Mouse (Mus musculus): ENCODE results near the gene 9930021J03Rik.

Gene 9930021J03Rik

DNA sequence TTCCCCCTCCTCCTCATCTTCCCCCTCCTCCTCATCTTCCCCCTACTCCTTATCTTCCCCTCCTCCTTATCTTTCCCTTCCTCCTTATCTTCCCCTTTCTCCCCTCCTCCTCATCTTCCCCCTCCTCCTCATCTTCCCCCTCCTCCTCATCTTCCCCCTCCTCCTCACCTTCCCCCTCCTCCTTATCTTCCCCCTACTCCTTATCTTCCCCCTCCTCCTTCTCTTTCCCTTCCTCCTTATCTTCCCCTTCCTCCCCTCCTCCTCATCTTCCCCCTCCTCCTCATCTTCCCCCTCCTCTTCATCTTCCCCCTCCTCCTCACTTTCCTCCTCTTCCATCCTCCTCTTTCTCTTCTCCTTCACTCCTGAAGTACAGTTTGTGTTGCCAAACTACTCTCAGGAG lies 108.9 kb downstream of the 9930021J03Rik start:
- no peak for DNase-seq (ENCODE audit: extremely low spot score, low spot score)

DNA sequence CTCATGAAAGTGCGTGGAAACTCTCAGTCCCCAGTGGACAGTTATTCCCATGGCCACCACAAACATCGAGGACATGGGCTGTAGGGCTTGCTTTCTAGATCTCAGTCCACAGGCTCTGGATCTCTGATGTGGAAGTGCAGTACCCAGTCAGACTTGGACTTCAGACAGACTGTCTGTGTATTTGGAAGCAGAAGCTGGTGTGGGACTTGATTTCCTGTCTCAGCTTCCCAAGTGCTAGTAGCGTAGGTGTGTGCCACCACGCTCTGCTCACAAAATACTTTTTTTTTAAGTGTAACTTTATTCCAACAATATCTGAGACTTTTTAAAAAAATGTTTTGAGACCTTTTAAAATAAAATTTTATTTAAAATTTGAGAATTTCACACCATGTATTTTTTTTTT lies 109.5 kb downstream of the 9930021J03Rik start:
- DNase-seq (ENCODE audit: extremely low spot score, low spot score) = no peak

DNA sequence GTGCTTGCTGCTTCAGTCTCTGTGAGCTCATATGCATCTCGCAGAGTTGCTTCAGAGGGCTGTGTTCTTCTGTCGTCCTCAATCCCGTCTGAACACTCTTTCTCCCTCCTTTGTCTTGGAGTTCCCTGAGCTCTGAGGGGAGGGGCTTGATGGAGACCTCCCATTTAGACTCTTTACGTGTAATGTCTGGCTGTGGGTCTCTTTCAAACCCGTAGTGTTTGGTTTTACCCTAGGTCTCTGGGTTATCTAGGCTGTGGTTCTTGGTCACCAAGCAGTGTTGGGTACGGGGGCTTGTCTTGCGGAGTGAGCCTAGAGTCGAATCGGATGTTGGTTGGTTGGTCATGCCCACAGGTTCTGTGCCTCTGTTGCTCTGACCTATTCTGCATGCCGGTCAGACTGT lies 110.7 kb downstream of the 9930021J03Rik start:
- DNase-seq (ENCODE audit: extremely low spot score, low spot score) = no peak

DNA sequence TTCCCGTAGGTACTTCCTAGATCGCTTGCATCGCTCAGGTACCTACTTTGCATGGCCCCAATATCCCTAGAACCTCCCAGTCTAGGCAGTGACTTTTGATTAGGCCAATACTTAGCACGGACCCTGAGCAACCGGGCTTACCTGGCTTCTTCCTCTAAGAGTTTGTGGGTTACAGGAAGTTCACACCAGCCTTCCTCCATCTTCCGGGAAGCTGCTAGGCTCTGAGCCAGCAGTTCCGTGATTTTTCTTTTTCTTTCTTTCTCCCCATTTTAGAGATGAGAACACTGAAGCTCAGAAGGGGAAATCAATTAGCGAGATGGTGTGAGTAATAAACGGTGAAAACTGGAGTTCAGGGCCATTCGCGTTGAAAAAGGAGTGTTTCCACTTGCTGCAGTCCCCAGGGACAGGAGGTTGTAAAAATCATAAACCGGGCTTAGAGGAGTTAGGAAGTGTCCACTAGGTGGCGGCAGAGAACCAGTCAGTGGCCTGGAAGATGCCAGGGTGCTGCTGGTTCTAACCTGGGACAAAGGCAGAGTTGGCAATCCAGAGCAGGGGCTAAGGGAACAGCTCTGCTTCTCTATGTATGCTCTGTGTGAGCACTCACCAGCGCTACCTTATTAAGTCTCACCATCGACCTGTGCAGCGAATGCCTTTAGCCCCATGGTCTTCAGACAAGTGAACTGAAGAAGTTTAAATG lies 121.8 kb downstream of the 9930021J03Rik start:
- peak; percentile 76 for DNase-seq (ENCODE audit: extremely low spot score, low spot score)

DNA sequence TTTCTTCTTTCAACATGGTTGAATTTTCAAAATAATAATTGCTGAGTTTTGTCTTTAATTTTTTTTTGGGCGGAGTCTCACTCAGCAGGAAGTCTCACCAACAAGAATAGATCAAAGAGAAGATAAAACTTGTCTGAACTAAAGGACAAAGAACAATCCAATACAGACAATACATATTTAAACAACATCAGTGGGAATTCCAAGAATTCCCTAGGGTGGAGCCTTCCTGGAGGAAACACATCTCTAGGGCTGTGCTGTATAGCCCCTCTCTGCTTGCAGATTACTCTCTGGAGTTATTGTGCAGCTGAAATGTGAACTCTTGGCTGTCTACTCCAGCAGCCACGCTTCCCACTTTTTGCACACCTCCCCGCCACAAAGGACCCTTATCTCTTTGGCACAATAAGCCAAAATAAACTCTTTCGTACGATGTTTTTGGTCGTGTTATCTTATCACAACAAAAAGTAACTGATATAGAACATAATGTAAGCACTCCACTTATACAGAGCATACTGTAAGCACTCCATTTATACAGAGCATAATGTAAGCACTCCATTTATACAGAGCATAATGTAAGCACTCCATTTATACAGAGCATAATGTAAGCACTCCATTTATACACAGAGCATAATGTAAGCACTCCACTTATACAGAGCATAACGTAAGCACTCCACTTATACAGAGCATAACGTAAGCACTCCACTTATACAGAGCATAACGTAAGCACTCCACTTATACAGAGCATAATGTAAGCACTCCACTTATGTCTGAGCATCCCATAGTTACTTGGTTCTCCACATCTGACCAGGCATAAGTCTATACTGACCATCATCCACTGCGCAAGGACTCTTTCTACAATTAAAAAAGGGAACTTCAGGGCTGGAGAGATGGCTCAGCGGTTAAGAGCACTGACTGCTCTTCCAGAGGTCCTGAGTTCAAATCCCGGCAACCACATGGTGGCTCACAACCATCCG lies 125.3 kb downstream of the 9930021J03Rik start:
- DNase-seq (ENCODE audit: extremely low spot score, low spot score) = no peak

DNA sequence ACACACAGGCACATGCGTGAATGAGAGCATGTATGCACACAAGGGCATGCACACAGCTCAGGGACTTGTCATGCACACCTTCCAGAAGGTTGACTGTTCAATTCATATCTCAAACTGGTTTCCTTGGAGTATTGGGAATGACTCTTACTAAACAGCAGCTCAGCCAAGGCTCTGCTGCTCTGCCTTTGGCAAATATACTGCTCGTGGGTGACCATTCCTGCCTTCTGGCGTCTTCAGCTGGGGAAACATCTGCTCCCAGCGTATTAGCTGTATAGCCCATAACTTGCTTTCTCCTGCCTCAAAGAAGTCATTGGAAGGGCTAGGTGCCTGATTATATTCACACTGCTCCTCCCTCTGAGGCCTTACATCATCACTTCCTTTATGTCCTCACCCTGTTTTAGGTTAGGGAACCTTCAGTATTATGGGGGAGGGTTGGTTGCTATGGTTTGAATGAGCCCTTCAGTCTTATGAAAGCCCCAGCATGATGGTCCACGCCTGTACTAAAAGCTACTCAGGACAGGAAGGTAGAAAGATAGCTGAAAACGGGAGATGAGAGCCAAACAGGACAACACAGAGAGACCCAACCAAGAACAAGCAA lies 127.5 kb downstream of the 9930021J03Rik start:
- DNase-seq (ENCODE audit: extremely low spot score, low spot score) = no peak

DNA sequence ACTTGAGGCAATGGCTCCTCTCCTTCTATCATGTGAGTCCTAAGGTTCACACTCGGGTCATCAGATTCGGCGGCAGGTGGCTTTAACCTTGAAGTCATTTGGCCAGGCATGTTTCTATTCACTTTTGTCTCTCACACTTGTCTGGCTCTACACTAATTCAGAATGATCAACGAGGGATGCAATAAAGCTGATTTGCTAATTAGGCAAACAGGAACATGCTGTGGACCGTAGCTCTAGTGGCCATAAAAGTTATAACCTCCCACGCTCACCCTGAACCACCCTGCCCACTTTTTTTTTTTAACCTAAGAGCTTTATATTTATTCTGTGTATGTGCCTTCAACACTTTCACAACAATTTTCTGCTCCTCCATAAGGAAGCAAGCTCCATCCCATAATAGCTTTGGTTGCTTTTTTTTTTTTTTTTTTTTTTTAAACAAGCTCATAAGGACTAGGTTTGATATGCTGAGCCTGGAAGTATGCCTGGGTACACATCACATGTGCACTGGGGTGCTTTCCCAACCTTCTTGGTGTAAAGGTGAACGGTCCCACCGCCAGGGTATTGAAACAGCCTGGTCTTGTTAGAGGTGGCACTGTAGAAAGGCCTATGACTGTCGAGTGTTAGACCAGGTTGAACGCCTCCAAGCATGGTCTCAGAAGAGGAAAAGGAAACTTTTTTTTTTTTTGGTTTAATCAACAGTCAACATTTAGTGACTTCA lies 129.2 kb downstream of the 9930021J03Rik start:
- no peak for DNase-seq (ENCODE audit: extremely low spot score, low spot score)

DNA sequence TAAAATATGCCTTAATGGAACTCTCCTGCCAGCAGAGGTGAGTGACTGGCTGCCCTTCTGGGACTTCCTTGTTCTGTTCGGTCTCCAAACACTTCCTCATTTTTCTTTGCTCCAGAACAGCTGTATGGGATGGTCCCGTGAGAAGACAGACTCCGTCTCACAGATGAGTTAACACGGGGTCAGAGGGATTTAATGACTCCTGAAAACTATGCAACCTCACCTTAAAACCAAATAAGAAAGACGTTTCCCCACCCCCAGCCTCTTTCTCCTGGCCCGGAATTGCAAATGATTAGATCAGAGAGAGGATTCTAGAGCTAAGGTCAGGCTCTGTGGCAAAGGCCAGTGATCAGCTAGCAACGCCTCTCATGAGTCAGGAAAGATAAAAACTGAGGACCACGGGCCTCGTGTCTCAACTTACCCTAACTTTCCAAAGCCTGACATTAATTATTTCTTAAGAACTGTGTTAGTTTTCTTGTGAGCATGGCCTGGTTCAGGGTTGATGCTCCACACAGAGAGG lies 130.2 kb downstream of the 9930021J03Rik start:
- no peak for DNase-seq (ENCODE audit: extremely low spot score, low spot score)

DNA sequence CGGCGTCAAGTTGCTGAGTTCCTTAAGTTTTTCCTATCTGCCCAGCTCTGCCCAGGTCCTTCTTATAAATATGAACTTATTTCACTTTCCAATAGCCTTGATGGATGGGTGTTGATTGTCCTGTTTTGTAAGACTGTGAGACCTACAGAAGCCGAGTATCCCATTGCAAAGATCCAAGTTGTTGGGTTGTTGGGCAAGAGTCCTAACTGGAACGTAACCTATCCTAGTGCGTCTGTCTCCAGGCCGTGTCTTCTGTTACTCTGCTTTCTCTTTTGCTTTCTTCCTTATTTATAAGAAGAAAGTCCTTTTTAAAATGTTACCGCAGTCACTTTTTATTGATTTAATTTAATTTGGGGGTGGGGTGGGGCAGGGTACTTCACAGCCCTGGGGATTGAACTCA lies 130.8 kb downstream of the 9930021J03Rik start:
- DNase-seq (ENCODE audit: extremely low spot score, low spot score) = no peak

DNA sequence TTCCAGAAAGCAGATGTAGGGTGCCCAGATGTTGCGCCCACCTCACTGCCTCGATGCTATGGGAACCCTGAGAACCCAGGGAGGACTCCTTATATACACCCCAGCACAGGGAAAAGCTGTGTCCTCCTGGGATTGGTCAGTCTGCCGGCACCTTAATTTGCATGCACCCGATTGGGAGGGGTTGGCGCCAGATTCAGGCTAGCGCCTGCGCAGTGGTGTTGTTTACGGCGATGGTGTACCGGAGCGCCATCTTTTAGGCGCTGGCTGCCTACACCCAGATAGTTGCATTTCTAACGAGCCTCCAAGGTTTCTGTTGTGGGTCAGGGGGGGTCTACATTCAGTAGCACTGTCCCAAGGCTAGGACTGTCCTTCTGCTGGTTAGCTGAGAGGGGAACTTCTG lies 133.1 kb downstream of the 9930021J03Rik start:
- no peak for DNase-seq (ENCODE audit: extremely low spot score, low spot score)

DNA sequence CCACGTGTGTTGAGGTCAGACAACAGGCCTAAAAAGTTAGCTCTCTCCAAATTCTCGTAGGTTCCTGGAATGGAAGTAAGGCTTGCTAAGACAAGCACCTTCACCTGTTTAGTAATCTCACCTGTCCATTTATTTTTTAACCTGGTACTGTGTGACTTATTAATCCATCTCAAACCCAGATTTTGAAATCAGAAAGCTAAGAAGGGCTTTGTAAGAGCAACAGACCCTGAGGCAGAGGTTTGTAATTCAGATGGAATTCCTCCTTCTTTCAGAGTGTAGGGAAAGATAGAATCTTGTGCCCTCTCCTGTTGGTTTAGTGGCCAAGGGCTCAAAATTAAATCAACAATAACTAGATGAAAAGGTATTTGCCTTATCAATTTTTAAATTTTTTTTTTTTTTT lies 134.6 kb downstream of the 9930021J03Rik start:
- DNase-seq (ENCODE audit: extremely low spot score, low spot score) = no peak

DNA sequence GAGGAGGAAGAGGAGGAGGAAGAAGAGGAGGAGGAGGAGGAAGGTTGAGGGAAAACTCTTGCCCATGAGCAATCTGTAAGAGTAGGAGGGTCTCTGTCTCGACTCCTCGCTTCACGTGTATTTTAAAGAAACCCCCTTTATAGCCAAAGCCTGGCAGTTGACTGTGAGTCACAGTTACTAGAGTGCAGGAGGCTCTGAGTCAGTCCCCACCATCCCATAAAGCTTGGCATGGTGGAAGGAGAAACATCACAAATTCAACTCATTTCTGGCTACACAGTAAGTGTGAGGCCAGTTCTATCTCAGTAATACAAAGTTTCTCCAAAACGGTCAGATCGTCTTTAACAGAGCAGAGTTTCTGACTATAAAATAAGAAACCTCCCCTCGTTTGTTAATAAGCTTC lies 135.5 kb downstream of the 9930021J03Rik start:
- DNase-seq (ENCODE audit: extremely low spot score, low spot score) = no peak

DNA sequence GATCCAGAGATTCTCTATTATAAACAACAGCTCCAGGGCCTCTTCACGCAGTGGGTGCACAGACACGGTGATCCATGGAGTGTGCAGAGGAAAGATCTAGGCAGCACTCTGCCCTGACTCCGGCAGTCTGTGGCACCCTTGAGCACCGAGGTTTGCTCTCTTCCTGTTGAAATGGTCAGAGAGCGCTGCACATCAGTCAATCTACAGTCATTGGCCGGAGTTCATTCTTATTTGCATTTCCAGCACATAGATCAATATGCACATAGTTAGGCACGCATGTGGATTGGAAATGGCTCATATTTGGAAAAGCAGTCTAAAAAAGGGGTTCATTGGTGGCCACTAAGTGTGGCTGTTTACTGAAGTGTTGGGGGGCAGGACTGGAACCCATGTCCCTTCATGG lies 137.7 kb downstream of the 9930021J03Rik start:
- DNase-seq (ENCODE audit: extremely low spot score, low spot score) = no peak

DNA sequence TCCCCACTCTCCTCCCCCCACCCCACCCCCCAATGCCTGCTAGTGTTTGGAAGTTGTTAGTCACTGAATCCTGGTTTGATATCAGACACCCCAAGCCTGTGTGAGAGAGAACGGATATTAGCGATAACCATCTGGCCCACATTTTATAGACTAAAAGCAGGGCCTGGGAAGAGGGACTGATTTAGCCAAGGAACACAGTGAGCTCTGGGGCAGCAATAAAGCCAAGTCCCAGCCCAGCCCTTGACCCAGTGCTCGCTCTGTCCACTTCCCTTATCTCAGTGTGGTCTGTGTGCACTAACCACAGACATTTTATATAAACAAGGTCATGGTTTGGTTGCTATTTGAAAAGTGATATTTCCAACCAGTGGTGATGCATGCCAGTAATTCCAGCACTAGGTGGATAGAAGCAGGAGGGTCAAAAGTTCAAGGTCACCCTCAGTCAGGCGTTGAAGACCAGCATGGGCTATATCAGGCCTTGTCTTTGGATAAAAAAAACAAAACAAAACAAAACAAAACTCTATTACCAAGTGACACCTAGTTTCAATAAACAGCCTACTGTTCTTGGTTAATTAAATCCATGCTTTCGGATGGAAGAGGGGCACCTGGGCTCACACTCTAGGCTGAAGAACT lies 138.7 kb downstream of the 9930021J03Rik start:
- no peak for DNase-seq (ENCODE audit: extremely low spot score, low spot score)

DNA sequence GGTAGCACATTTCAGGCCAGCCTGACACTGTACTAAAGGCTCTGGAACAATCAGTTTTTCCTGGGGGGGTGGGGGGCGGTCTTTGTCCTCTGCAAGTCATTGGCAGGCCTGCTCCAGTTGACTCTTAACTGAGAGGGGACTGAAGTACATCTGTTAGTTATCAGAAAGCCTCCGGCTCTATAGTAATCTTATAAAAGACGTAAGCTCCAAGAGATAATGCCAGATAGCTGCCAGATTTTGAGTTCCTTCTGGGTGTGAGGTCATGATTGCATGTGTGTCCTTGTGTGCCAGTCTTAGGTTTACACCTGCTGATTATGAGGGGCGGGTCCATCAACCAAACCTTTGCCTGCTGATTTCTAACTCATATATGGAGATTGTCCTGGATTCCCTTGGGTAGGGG lies 139.6 kb downstream of the 9930021J03Rik start:
- DNase-seq (ENCODE audit: extremely low spot score, low spot score) = no peak

DNA sequence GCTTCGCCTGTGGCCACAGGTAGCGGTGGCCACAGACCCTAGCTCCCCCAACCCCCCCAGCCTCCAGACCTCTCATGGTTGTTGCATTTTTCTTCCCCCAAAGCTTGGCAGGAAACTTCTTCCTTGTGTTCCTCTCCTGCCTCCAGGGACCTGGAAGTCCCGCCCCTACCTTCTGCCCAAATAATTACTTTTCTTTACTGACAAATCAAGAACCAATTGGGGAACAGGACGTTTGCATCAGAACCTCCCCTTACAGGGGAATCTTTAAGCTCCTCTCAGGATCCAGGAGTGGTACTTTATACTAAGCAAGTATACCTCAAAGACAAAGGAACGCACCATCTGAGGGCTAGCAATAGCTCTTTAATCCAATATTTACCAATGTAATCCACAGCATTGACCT lies 140.9 kb downstream of the 9930021J03Rik start:
- no peak for DNase-seq (ENCODE audit: extremely low spot score, low spot score)

Data from neural tube, embryonic 10.5 days (tissue).